Mouse (Mus musculus) small intestine, adult 2 months (tissue): ENCODE results near the gene Yjefn3.

ENCODE experiments used
- CTCF ChIP-seq: fragments of 200-500 bp; IDR thresholded peaks from 2 replicates; pipeline ENCODE4 v1.5.1; 2012; ENCODE audit warnings: low read depth, mild to moderate bottlenecking, control low read depth, inconsistent platforms, low read length, moderate library complexity, mixed read lengths; ENCODE audit not compliant: insufficient replicate concordance, insufficient read length; ENCODE audit errors: extremely low read depth
- POLR2A ChIP-seq: fragments of 200-500 bp; IDR thresholded peaks from 2 replicates; pipeline ENCODE4 v1.6.1; 2012; ENCODE audit warnings: low read depth, mild to moderate bottlenecking, control low read depth, inconsistent platforms, low read length, moderate library complexity

DNA sequence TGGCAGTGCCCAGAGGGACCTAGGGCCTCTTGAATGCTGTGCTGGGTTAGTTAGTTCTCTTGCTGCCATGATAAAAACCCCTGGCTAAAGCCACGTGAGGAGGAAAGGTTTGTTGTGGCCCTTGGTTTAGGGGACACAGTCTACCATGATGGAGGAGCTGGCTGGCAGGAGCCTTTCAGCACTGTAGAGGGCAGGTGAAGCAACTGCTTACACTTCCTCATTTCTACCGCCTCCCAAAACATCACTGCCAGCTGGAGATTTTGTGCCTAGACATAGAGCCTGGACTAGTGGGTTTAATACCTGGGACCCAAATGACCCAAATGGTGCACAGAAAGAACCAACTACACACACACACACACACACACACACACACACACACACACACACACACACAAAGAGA, 41.3 kb downstream of the Yjefn3 start:
- TF ChIP-seq CTCF, result no peak
- TF ChIP-seq POLR2A, result no peak
